Mouse (Mus musculus) hindbrain, embryonic 12.5 days (tissue): ENCODE results near the gene Ctnna2. TPM values are rescaled to one million over a fixed set of nuclear protein-coding genes. Genes with fewer than 3 reads are reported as not detected.

Source experiments
- ATAC-seq: fragments of 200-750 bp; cut with Nextera tagmentation; 2 replicates; pipeline ENCODE4 v1.8.0; 2017; ENCODE audit warnings: moderate TSS enrichment; ENCODE audit not compliant: low FRiP score
- H3K27ac ChIP-seq: fragments of 300-500 bp; sonication (generic); 2 replicates; pipeline ENCODE4 v1.5.1; 2016; ENCODE audit warnings: mild to moderate bottlenecking
- H3K27me3 ChIP-seq: fragments of 300-500 bp; sonication (generic); 2 replicates; pipeline ENCODE4 v1.6.1; 2016; ENCODE audit warnings: mild to moderate bottlenecking
- H3K36me3 ChIP-seq: fragments of 300-500 bp; sonication (generic); 2 replicates; pipeline ENCODE4 v1.6.1; 2016; ENCODE audit warnings: mild to moderate bottlenecking
- H3K4me1 ChIP-seq: fragments of 300-500 bp; sonication (generic); 2 replicates; pipeline ENCODE4 v1.6.1; 2016
- H3K4me2 ChIP-seq: fragments of 300-500 bp; sonication (generic); replicated peaks from 2 replicates; pipeline ENCODE4 v1.6.1; 2016; ENCODE audit warnings: mild to moderate bottlenecking
- H3K4me3 ChIP-seq: fragments of 300-500 bp; sonication (generic); 2 replicates; pipeline ENCODE4 v1.5.1; 2016; ENCODE audit warnings: mild to moderate bottlenecking
- H3K9ac ChIP-seq: fragments of 300-500 bp; sonication (generic); 2 replicates; pipeline ENCODE4 v1.6.1; 2016; ENCODE audit warnings: mild to moderate bottlenecking, moderate library complexity
- H3K9me3 ChIP-seq: fragments of 300-500 bp; sonication (generic); replicated peaks from 2 replicates; pipeline ENCODE4 v1.6.1; 2016; ENCODE audit warnings: mild to moderate bottlenecking
- WGBS: fragments of 180-500 bp; shearing (Covaris S2); methylation state at CpG from one replicate; pipeline ENCODE4 v1.1.7; 2016; 5-methylcytosine and 5-hydroxymethylcytosine counted together
- polyA plus RNA-seq: library from polyadenylated mRNA; unstranded; fragments of >200 nt; fragmentation: Nextera tagmentation; extraction: Ambion mirVana; gene quantifications from 2 replicates; pipeline ENCODE4 v1.2.1, GENCODE M21; 2016

The Ctnna2 gene
- polyA plus RNA-seq, 1 experiment from 2014 or later, result 98.5 TPM

DNA sequence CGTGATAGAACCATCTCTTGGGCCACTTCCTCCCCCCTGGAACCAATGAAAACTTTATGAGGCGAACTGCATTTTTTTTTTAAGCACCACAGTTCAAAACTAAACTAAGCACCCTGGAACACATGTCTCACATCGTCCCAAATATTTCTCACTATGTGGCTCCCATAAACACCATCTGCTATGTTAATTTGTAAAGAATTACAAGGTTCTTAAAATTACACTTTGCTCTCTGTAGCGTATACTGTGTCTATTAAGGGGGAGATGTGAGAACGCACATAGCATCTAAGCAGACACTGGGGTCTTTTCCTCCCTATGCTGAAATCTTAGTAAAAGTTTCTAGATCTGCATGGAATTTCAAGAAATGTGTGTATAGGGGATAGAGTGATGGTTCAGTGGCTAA lies 822.5 kb downstream of the Ctnna2 start:
- WGBS, result 88% methylated on average over 5 of the region's 5 CpGs
- ATAC-seq, result no peak
- H3K36me3 ChIP-seq, result no peaks in the 10 kb centered on the region

DNA sequence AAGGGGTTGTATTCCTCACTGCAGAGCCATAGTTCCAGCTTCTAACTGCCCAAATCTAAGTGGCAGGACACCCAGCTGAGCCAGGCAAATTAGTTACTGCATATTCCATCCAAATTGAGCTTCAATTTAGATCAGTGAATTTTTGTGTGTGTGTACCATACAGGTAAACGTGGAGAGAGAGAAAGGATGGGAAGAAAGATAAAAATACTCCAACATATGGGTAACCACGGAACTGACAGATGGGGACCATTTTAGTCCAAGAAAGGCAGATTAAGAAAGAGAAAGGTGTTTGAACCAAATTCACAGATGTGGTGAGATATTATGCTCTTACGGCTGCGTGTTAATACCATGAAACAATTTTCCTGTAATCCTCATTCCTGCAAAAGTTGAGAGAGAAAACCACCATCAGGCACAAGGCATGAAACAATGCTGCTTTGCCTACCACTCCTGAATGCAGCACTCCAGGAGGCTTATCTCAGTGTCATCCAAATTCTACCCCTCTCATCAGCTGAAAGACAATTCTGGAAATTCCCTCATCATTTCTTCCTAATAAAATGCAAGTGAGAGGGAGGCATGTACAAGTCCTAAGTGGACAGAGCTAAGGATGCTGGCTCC lies 840.1 kb downstream of the Ctnna2 start:
- WGBS, result 91% methylated on average over 4 of the region's 4 CpGs
- H3K27me3 ChIP-seq, result no peaks in the 10 kb centered on the region
- no peaks in the 10 kb centered on the region for H3K9me3 ChIP-seq
- H3K9ac ChIP-seq, result no peak overlapping the region
- no peak for ATAC-seq
- no peaks in the 10 kb centered on the region for H3K36me3 ChIP-seq
- H3K4me2 ChIP-seq, result no peak overlapping the region
- no peak overlapping the region for H3K4me3 ChIP-seq
- H3K27ac ChIP-seq, result no peak overlapping the region
- no peaks in the 10 kb centered on the region for H3K4me1 ChIP-seq

More for the DNA sequence above, 822.5 kb downstream of the Ctnna2 start:
- Histone ChIP-seq H3K4me3 (no peak overlapping the region), H3K4me1 (no peaks in the 10 kb centered on the region), H3K4me2 (no peak overlapping the region), H3K27ac (no peak overlapping the region), H3K9me3 (no peaks in the 10 kb centered on the region), H3K9ac (no peak overlapping the region), H3K27me3 (no peaks in the 10 kb centered on the region)

DNA sequence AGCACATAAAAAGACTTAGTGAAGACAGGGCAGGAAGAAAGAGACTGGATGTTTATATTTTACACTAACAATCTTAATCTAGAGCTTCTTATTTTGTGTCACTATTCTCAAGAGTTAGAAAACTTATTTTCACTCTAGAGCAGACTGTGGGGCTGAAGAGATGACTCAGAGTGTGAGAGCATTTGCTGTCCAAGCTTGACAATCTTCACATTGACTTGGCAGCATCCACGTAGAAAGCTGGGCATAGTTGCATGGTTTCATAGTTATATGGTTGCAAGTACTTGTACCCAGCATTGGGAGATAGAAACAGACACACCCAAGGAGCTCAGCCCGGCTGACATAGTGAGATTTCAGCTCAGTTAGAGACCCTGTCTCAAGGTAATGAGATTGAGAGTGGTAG lies 858.6 kb downstream of the Ctnna2 start:
- Histone ChIP-seq H3K4me2 (no peak overlapping the region), H3K9me3 (no peaks in the 10 kb centered on the region), H3K36me3 (no peaks in the 10 kb centered on the region), H3K9ac (no peak overlapping the region), H3K4me1 (no peaks in the 10 kb centered on the region), H3K27ac (no peak overlapping the region), H3K27me3 (no peaks in the 10 kb centered on the region), H3K4me3 (no peak overlapping the region)
- no peak for ATAC-seq
- 84% methylated on average over 2 of the region's 2 CpGs for WGBS

DNA sequence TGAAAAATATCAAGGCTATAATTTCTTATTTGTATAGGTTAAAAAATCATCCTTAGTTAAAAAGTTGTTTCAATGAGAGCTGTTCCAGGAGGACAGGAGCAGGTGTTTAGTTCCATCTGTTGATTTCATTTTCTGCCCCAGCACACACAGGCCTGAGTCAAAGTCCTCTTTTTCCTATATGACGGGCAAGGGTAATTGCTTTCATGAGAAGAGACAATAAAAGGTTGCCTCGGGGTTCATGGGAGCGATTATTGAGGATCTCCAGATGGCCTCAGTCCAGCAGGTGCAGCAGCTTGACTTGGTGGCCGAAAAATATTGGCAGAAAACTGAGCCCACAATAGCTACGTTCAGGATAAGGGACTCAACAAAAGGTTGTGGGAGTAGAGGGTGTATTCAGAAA lies 859.0 kb downstream of the Ctnna2 start:
- no peaks in the 10 kb centered on the region for H3K9me3 ChIP-seq
- no peak overlapping the region for H3K4me2 ChIP-seq
- no peaks in the 10 kb centered on the region for H3K27me3 ChIP-seq
- H3K27ac ChIP-seq, result no peak overlapping the region
- H3K4me1 ChIP-seq, result no peaks in the 10 kb centered on the region
- H3K36me3 ChIP-seq, result no peaks in the 10 kb centered on the region
- ATAC-seq, result peak; percentile 52; the same call in 1 of the 2 replicates
- no peak overlapping the region for H3K4me3 ChIP-seq
- H3K9ac ChIP-seq, result no peak overlapping the region
- WGBS, result 52% methylated on average over 5 of the region's 5 CpGs

DNA sequence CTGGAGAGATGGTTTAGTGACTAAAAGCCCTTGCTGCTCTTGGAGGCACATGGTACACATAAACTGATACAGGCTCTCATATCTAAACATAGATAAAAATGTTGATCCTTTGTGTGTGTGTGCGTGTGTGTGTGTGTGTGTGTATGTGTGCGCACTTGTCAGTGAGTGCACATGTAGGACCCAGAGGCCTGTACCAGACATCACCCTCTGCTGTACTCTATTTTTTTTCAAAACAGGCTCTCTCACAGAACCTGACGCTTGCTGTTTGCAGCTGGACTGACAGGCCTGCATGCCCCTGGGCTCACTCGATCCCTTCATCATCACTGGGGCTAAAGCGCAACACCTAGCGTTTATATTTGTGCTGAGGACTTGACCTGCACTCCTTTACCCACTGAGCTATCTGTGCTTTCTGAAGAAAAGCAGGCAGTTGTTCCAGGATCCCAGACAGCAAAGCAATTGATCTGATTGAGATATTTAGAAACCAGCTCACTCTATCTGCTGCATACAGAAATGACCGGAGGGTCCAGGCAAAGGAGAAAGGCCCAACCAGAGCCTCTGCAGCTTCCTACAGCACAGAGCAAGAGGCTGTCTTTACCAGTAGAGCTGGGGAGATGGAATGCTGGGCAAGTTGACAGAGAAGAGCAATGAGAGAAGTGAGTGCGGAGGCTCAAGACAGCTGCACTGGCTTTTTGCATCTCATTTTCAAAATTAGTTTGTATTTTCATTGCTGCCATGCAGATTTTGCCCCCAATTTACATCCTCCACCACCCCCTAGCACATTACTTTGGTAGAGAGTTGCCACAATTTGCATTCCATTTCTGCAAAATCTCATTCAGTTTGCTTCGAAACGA lies 870.2 kb downstream of the Ctnna2 start:
- no peaks in the 10 kb centered on the region for H3K27me3 ChIP-seq
- no peaks in the 10 kb centered on the region for H3K9me3 ChIP-seq
- ATAC-seq, result no peak
- H3K9ac ChIP-seq, result no peak overlapping the region; the same call in 1 of the 2 replicates
- no peak overlapping the region for H3K4me2 ChIP-seq
- peak overlapping the region; percentile 40; the same call in 1 of the 2 replicates for H3K27ac ChIP-seq
- H3K4me1 ChIP-seq, result peaks cover 15% of the 10 kb centered on the region
- WGBS, result 81% methylated on average over 10 of the region's 10 CpGs
- H3K36me3 ChIP-seq, result no peaks in the 10 kb centered on the region
- H3K4me3 ChIP-seq, result no peak overlapping the region

DNA sequence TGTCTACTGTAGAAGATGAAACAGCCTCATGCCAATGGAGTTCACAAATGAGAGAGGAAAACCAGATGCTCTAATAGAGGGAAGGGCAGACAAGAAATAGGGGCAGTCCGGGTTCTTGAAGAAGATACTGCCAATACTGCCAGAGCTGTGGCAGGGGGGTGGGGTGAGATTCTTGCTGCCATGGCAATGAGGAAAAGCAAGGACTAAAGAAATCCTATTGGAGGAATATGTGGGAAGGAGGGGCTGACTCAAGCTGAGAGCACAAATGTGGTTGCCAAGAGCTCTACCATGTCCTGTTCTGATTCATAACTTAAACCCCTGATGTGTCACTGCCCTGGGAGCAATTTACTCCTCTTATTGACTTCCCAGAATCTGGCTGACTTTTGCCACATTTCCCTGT lies 878.5 kb downstream of the Ctnna2 start:
- no peak overlapping the region for H3K4me3 ChIP-seq
- no peak overlapping the region for H3K27ac ChIP-seq
- peak; percentile 26; the same call in 1 of the 2 replicates for ATAC-seq
- H3K4me1 ChIP-seq, result peaks cover 4% of the 10 kb centered on the region
- H3K9me3 ChIP-seq, result no peaks in the 10 kb centered on the region
- no peaks in the 10 kb centered on the region for H3K36me3 ChIP-seq
- no peaks in the 10 kb centered on the region for H3K27me3 ChIP-seq
- no peak overlapping the region for H3K9ac ChIP-seq
- no peak overlapping the region for H3K4me2 ChIP-seq
- WGBS, result 32% methylated on average over 1 of the region's 1 CpGs

DNA sequence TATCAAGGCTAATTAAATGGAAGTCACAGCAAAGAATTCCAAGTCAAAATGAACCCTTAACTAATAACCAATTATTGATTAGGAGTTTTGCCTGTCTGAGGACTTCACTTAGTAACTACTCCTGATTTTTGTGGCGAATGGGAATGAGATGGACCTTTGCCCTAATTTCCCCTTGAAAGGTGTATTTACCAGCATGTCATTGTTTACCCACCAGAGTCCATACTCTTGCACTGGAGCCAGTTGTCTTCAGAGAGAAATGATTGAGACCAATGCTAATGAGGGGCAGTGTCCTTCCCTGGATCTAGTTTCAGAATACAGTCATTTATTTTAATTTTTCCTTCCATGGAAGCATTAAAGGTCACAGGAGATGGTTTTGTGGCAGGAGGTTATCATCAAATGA lies 881.0 kb downstream of the Ctnna2 start:
- no peaks in the 10 kb centered on the region for H3K36me3 ChIP-seq
- no peak overlapping the region for H3K4me2 ChIP-seq
- H3K4me1 ChIP-seq, result peaks cover 4% of the 10 kb centered on the region
- no peak for ATAC-seq
- no peak overlapping the region for H3K9ac ChIP-seq
- no peak overlapping the region for H3K27ac ChIP-seq
- no peak overlapping the region for H3K4me3 ChIP-seq
- 80% methylated on average over 1 of the region's 1 CpGs for WGBS
- no peaks in the 10 kb centered on the region for H3K9me3 ChIP-seq
- H3K27me3 ChIP-seq, result no peaks in the 10 kb centered on the region

DNA sequence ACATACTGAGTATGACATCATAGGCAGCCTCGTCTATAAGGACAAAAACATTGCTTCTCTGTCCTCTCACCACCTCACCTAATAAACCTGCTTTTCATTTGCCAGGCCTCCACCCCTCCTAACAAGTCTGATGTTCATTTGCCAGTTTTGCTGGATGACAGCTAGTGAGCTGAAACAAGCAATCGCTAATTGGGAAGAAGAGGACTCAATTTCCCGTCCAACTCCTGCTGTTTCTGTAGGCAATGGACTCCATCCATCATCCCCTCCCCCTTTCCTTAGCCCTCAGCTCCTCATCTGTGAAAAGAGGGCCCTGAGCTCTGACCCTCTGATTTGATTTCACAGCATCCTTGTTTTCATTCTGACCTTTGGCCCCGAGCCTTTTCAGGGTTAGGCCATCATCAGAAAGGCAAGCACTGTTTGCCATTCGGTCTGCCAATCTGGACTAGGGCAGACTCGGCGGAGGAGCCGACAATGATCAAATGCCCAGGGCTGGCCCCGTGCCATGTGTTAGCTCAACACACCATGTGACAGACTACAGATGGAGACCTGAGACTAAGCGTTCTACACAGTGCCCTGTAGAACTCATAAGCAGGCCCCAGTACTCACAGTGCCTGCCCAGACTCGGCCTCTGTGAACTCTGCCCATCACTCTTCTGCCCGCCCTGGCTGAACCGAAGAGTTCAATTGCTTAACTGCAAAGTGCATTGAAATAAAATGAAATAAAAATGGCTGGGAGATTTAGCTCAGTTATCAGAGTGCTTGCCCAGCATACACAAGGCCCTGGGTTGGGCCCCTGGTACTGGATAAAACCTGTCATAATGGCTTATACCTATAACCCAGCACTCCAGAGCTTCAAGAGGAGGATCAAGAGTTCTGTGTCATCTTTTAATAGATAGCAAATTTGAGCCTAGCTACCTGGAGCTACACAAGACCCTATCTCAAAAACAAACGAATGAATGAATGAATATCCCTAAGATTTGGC lies 903.8 kb downstream of the Ctnna2 start:
- H3K27me3 ChIP-seq, result no peaks in the 10 kb centered on the region
- H3K9me3 ChIP-seq, result no peaks in the 10 kb centered on the region; the same call in 1 of the 2 replicates
- H3K9ac ChIP-seq, result no peak overlapping the region
- H3K4me2 ChIP-seq, result no peak overlapping the region
- no peaks in the 10 kb centered on the region for H3K36me3 ChIP-seq
- WGBS, result 17% methylated on average over 14 of the region's 14 CpGs
- peak; percentile 96 for ATAC-seq
- peaks cover 8% of the 10 kb centered on the region for H3K4me1 ChIP-seq
- H3K4me3 ChIP-seq, result no peak overlapping the region
- no peak overlapping the region for H3K27ac ChIP-seq

DNA sequence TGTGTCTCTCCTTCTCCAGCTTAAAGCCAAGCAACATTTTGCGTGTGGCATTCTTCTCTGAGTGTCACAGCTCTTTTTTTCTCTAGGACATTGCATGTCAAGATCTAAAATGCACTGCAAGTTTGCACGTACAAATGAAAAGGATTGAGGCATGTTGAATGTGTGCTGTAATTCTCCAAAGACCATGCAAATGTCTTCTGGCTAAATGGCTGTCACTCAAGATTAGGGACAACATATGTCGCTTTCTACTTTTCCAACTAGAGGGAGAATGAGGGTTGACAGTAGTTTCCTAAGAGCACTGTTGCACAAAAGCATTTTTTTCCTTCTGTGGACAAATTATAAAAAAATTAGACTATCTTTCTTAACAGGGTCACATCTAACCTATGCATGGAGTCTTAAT lies 909.9 kb downstream of the Ctnna2 start:
- WGBS, result 49% methylated on average over 3 of the region's 3 CpGs
- Histone ChIP-seq H3K9me3 (no peaks in the 10 kb centered on the region; the same call in 1 of the 2 replicates), H3K27ac (no peak overlapping the region), H3K9ac (no peak overlapping the region), H3K36me3 (no peaks in the 10 kb centered on the region), H3K4me1 (0 out of 2 replicates have a peak, but pooled peaks cover 3% of the 10 kb centered on the region), H3K4me3 (no peak overlapping the region), H3K27me3 (no peaks in the 10 kb centered on the region), H3K4me2 (no peak overlapping the region)
- ATAC-seq, result peak; percentile 38; the same call in 1 of the 2 replicates

DNA sequence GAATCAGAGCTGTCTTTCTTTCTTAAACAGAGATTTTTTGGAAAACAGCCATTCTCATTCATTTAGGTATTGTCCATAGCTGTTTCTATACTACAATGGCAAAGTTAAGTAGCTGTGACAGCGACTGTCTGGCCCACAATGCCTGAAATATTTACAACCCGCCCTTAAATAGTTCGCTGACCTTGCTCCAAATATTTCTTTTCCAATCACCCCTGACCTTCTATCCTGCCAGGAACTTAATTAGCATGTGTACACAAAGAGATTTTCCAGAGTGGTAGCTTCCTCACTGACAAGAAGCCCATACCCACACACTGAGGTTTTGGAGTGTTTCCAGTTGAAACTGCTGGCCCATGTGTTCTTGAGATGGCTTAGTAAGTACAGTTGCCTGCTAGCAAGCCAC lies 928.8 kb downstream of the Ctnna2 start:
- no peaks in the 10 kb centered on the region for H3K36me3 ChIP-seq
- 30% methylated on average over 3 of the region's 3 CpGs for WGBS
- no peaks in the 10 kb centered on the region for H3K9me3 ChIP-seq
- peaks cover 16% of the 10 kb centered on the region for H3K4me1 ChIP-seq
- no peaks in the 10 kb centered on the region for H3K27me3 ChIP-seq
- peak; percentile 79 for ATAC-seq
- no peak overlapping the region for H3K4me2 ChIP-seq
- H3K4me3 ChIP-seq, result no peak overlapping the region
- H3K27ac ChIP-seq, result 0 out of 2 replicates have a peak overlapping the region, but pooled peaks have one; percentile 18
- no peak overlapping the region for H3K9ac ChIP-seq

DNA sequence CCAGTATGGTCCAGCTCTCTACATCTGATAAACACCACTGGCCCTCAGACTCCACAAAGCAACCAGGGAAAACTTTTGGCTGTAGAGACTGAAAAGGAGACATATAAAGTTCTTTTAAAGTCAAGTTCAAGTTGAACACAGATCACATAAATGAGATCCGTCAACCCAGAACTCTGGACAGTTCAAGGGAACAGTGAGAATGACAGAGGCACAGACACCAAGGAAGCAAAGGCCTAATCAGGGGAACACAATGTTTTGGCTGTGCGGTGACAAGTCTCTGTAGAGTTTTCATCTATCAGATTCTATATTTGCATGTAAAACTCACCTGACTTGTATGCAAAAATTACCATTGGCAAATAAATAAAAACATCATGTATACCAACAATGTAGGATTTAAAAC lies 929.3 kb downstream of the Ctnna2 start:
- Histone ChIP-seq H3K27ac (no peak overlapping the region), H3K4me3 (no peak overlapping the region), H3K36me3 (no peaks in the 10 kb centered on the region), H3K9me3 (no peaks in the 10 kb centered on the region), H3K4me2 (no peak overlapping the region), H3K27me3 (no peaks in the 10 kb centered on the region), H3K4me1 (peaks cover 16% of the 10 kb centered on the region), H3K9ac (no peak overlapping the region)
- 53% methylated on average over 2 of the region's 2 CpGs for WGBS
- ATAC-seq, result no peak

DNA sequence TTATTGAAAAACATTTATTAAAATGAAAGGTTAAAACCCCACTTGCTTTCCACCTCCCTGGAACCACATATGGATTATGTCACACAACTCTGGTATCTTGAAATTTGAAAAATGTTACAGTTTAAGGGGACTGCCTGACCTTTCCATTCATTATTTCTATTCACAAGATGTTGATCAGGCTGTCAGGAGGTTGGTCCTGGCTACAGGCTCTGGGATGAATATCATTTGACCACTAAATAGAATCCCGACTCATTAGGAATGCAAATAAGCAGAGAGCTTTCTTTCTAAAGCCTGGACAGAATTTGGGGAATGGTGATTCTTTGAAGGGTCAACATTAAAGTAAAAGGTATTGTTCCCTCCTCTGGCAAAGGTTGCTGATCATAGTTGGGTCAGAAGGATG lies 931.9 kb downstream of the Ctnna2 start:
- H3K4me3 ChIP-seq, result no peak overlapping the region
- 0 out of 2 replicates have a peak, but pooled peaks have one; percentile 21 for ATAC-seq
- H3K4me2 ChIP-seq, result no peak overlapping the region
- no peak overlapping the region for H3K27ac ChIP-seq
- peaks cover 20% of the 10 kb centered on the region for H3K4me1 ChIP-seq
- 36% methylated on average over 1 of the region's 1 CpGs for WGBS
- no peaks in the 10 kb centered on the region for H3K36me3 ChIP-seq
- no peaks in the 10 kb centered on the region for H3K27me3 ChIP-seq
- no peak overlapping the region for H3K9ac ChIP-seq
- H3K9me3 ChIP-seq, result no peaks in the 10 kb centered on the region
